Mouse (Mus musculus) liver, postnatal 0 days (tissue): Measurements from ENCODE around the gene Hecw2.

ENCODE experiments used
- CTCF ChIP-seq: sonication (generic); IDR thresholded peaks from 2 replicates; pipeline ENCODE4 v1.5.1; 2016; ENCODE audit warnings: antibody characterized with exemption, low read depth
- EP300 ChIP-seq: IDR thresholded peaks from 2 replicates; pipeline ENCODE4 v1.6.1; 2016; ENCODE audit warnings: antibody characterized with exemption, low read depth, mild to moderate bottlenecking

DNA sequence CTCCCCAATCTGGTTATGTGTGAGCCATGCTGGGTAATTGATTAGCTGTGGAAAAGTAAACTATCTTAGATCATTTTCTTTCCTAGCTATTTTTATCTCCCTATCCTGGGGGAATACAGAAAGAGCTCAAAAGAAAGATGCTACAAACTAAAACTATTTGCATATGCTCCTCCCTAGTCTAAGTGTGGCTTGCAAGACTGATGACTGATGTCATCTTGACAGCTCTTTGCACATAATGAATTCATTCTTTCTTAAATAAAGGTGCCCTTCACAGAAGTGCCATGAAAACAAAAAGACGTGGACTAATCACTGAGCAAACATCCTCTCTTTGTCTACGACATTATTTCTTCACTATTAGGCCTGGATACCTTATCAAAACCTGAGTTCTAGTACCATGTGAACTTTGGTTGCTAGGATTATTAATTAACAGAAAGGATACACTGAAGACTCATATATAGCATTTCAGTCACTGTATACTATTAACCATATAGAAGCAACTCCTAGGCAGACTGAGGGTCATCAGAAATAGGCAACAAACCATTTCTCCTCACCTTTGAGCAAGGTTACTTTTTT lies 348.2 kb downstream of the Hecw2 start:
- TF ChIP-seq EP300 = no peak
- TF ChIP-seq CTCF = no peak
